Mouse (Mus musculus): Measurements from ENCODE around the gene Smyd4. TPM values are rescaled to one million over a fixed set of nuclear protein-coding genes. Genes with fewer than 3 reads are reported as not detected.

Smyd4 gene
- total and polyA plus RNA-seq, 3 experiments, result 9.6 to 12.8 TPM; not detected in 1

GRCm38 (mm10) chr11:75347188-75347585 is 1.0 kb upstream of the Smyd4 start:
- TF ChIP-seq NRF1 (IDR thresholded peaks at IDR 0.05; ENCODE audit: insufficient read depth, low read depth, low read length, poor library complexity, severe bottlenecking) (peak; percentile 50; the same call in 1 of the 2 replicates), RCOR1 (IDR thresholded peaks at IDR 0.05; ENCODE audit: low read depth, low read length) (0 out of 2 replicates have a peak, but pooled peaks have one; percentile 11), MYC (IDR thresholded peaks at IDR 0.05; ENCODE audit: low read depth, low read length) (no peak)
- H3K79me2 ChIP-seq (ENCODE audit: control insufficient read depth, insufficient read depth, low read length, poor library complexity), result peaks cover 53% of the 10 kb centered on the region

GRCm38 (mm10) chr11:75347596-75347995 is 637 bp upstream of the Smyd4 start:
- peak overlapping the region; percentile 83 for H3K9ac ChIP-seq (ENCODE audit: control insufficient read depth, low read depth, low read length, poor library complexity, severe bottlenecking)
- peaks cover 23 to 31% of the 10 kb centered on the region in 2 experiments for H3K4me1 ChIP-seq (ENCODE audit: control insufficient read depth in 1 of 2, insufficient read depth in 2 of 2, low read length in 2 of 2)
- no peaks in the 10 kb centered on the region for H3K9me3 ChIP-seq (replicated peaks; ENCODE audit: insufficient read depth, low read length)
- H3K79me2 ChIP-seq (ENCODE audit: control insufficient read depth, insufficient read depth, low read length, poor library complexity), result peaks cover 53% of the 10 kb centered on the region
- TF ChIP-seq HCFC1 (IDR thresholded peaks at IDR 0.05; ENCODE audit: low read depth, low read length) (no peak), NELFE (IDR thresholded peaks at IDR 0.05; ENCODE audit: low read depth, low read length) (no peak), EP300 (IDR thresholded peaks at IDR 0.05; ENCODE audit: low read depth in 1 of 2, low read length in 2 of 2) (no peak), KAT2A (conservative IDR thresholded peaks at IDR 0.05; ENCODE audit: low read depth, low read length) (no peak), GATA1 (IDR thresholded peaks at IDR 0.05; ENCODE audit: low read depth, low read length) (no peak), ETS1 (IDR thresholded peaks at IDR 0.05; ENCODE audit: low read depth, low read length) (no peak)
- DNase-seq (ENCODE audit: low read depth, low spot score), result peak; percentile 56
- peak overlapping the region; percentile 70 to 85 for H3K4me3 ChIP-seq (ENCODE audit: control insufficient read depth in 1 of 2, insufficient read depth in 1 of 2, low read depth in 2 of 2, low read length in 2 of 2)
- H3K36me3 ChIP-seq (ENCODE audit: control insufficient read depth in 1 of 2, insufficient read depth in 2 of 2, low read length in 2 of 2), result peaks cover 2 to 43% of the 10 kb centered on the region in 2 experiments
- H3K27me3 ChIP-seq (ENCODE audit: control insufficient read depth in 1 of 2, insufficient read depth in 2 of 2, low read length in 2 of 2), result no peaks in the 10 kb centered on the region
- H3K27ac ChIP-seq (ENCODE audit: control insufficient read depth, low read depth, low read length), result peak overlapping the region; percentile 56

More at GRCm38 (mm10) chr11:75347188-75347585, 1.0 kb upstream of the Smyd4 start:
- H3K27ac ChIP-seq (ENCODE audit: control insufficient read depth, low read depth, low read length), result peak overlapping the region; percentile 56; the same call in 1 of the 2 replicates
- no peaks in the 10 kb centered on the region for H3K9me3 ChIP-seq (replicated peaks; ENCODE audit: insufficient read depth, low read length)
- DNase-seq (ENCODE audit: low read depth, low spot score), result peak; percentile 61
- peak overlapping the region; percentile 83 for H3K9ac ChIP-seq (ENCODE audit: control insufficient read depth, low read depth, low read length, poor library complexity, severe bottlenecking)
- no peaks in the 10 kb centered on the region for H3K27me3 ChIP-seq (ENCODE audit: control insufficient read depth in 1 of 2, insufficient read depth in 2 of 2, low read length in 2 of 2)
- H3K4me3 ChIP-seq (ENCODE audit: control insufficient read depth in 1 of 2, insufficient read depth in 1 of 2, low read depth in 2 of 2, low read length in 2 of 2), result peak overlapping the region; percentile 70 to 85
- peaks cover 3 to 43% of the 10 kb centered on the region in 2 experiments for H3K36me3 ChIP-seq (ENCODE audit: control insufficient read depth in 1 of 2, insufficient read depth in 2 of 2, low read length in 2 of 2)
- H3K4me1 ChIP-seq (ENCODE audit: control insufficient read depth in 1 of 2, insufficient read depth in 2 of 2, low read length in 2 of 2), result peaks cover 23 to 31% of the 10 kb centered on the region in 2 experiments

- Histone ChIP-seq H3K4me3 (ENCODE audit: control insufficient read depth in 1 of 2, insufficient read depth in 1 of 2, low read depth in 2 of 2, low read length in 2 of 2) (peak overlapping the region; percentile 79 to 92), H3K4me1 (ENCODE audit: control insufficient read depth in 1 of 2, insufficient read depth in 2 of 2, low read length in 2 of 2) (peaks cover 22 to 31% of the 10 kb centered on the region in 2 experiments), H3K9ac (ENCODE audit: control insufficient read depth, low read depth, low read length, poor library complexity, severe bottlenecking) (peak overlapping the region; percentile 81), H3K36me3 (ENCODE audit: control insufficient read depth in 1 of 2, insufficient read depth in 2 of 2, low read length in 2 of 2) (peaks cover 0 to 43% of the 10 kb centered on the region in 2 experiments; a peak in 3 of 4 replicates), H3K79me2 (ENCODE audit: control insufficient read depth, insufficient read depth, low read length, poor library complexity) (peaks cover 41% of the 10 kb centered on the region), H3K27ac (ENCODE audit: control insufficient read depth, low read depth, low read length) (peak overlapping the region; percentile 55), H3K27me3 (ENCODE audit: control insufficient read depth in 1 of 2, insufficient read depth in 2 of 2, low read length in 2 of 2) (no peaks in the 10 kb centered on the region), H3K9me3 (replicated peaks; ENCODE audit: insufficient read depth, low read length) (no peaks in the 10 kb centered on the region)
- no peak for TF ChIP-seq CHD2 (IDR thresholded peaks at IDR 0.05; ENCODE audit: low read length)
- no peak for TF ChIP-seq NRF1 (IDR thresholded peaks at IDR 0.05; ENCODE audit: insufficient read depth, low read depth, low read length, poor library complexity, severe bottlenecking)
- TF ChIP-seq EP300 (IDR thresholded peaks at IDR 0.05; ENCODE audit: low read depth in 1 of 2, low read length in 2 of 2), result peak in 1 of 2 experiments; percentile 5; a peak in 1 of 4 replicates
- no peak for TF ChIP-seq MAX (IDR thresholded peaks at IDR 0.05; ENCODE audit: low read length)
- DNase-seq (ENCODE audit: low read depth, low spot score), result no peak
Measured at GRCm38 (mm10) chr11:75348890-75349261, 643 bp downstream of the Smyd4 start.
